Mouse (Mus musculus) MN1 (cell line): ENCODE data around the gene Pdcd6.

Experiments
- DNase-seq: peaks from one replicate; pipeline ENCODE4 v3.0.0-alpha.2; 2016; ENCODE audit warnings: low spot score

The Pdcd6 gene

DNA sequence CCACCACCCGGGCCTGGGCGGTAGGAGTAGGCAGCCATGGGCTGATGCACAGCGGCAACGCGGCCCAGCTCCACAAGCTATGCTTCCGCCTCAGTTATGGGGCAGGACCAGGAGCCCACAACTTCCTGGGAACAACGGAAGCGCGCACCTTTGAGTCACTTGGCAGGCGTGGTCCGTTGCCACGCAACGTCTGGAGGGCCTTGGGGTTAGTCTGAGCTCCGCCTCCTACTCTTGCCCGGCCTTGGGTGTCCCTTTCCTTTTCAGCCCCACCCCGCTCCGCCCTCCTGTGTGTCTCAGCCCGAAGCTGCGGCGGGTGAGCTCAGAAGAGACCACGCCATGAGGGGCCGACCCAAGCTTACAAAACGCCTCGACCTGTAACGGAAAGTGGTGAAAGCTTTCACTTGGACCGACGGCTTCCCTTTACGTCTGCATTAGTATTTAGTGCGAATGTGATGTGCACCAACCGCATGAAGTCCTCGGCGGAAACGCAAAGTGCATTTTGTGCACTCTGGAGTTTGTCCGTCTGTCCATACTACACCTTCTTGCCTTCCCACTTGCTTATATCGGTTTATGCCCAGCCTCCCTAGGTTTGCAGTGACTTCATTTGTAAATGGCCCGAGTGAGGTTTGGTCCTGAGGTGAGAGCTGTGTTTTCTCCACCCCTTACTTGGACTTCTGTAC lies at the start of gene Pdcd6:
Gene Pdcd6, minus strand, starts transcription at position 411 of the 680 bp plus-strand sequence.
- DNase-seq: peak; percentile 95

DNA sequence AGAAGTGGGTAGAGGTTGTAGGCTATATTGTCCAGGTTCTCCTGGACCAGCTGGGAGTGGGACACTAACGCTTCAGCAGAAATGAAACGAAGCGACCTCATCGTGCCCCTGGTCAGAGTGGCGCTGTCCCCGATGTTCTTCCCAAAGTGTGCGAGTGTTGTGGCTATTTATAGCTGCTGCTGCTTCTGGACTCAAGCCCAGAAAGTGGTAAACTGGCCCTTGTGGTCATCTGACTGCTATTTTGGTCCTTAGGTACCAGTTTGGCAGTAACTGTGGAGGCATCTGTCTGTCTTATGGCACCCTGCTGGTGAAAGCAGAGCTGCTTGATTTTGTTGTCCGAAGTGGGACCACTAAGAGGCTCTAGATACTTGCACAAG lies 46.5 kb upstream of the Pdcd6 start, which contains the start of gene Lrrc14b:
Gene Lrrc14b, minus strand, starts transcription at position 147 of the 377 bp plus-strand sequence.
- DNase-seq: peak; percentile 60

GRCm38 (mm10) chr13:74363176-74363858 lies 45.9 kb upstream of the Pdcd6 start:
- DNase-seq: no peak

DNA sequence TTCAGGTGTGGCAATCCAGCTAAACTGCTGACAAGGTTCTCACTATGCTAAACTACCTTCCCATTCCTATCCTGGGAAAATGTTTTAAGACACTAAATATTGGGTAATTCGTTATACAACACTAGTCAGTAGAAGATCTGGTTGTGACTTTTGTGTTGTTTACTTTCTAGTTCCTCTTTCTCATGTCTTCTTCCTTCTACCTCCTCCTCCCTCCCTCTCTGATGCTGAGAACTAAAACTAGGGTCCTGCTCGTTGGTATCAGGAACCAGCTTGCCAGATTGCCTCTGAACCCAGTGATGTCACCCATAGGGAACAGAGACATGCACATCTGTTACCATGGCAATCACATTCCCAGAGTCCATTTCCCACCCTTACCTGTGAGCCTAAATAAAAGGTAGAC lies 44.8 kb upstream of the Pdcd6 start:
- DNase-seq: no peak

DNA sequence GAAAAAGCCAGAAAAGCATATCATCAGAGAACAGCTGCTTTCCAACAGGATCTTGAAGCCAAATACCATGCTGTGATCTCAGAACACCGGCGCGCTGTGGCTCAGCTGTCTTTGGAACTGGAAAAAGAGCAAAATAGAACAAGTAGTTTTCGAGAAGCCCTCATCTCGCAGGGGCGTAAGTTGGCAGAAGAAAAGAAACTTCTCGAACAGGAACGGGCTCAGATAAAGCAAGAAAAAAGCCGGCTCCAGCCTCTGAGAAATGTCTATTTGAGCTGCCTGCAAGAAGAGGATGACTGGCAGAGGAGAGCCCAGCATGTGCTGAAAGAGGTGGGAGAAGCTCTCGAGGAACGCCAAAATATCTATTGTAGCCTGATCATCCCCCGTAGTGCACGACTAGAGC lies 39.1 kb upstream of the Pdcd6 start:
- no peak for DNase-seq

GRCm38 (mm10) chr13:74350435-74350906 lies 33.1 kb upstream of the Pdcd6 start:
- DNase-seq: no peak

DNA sequence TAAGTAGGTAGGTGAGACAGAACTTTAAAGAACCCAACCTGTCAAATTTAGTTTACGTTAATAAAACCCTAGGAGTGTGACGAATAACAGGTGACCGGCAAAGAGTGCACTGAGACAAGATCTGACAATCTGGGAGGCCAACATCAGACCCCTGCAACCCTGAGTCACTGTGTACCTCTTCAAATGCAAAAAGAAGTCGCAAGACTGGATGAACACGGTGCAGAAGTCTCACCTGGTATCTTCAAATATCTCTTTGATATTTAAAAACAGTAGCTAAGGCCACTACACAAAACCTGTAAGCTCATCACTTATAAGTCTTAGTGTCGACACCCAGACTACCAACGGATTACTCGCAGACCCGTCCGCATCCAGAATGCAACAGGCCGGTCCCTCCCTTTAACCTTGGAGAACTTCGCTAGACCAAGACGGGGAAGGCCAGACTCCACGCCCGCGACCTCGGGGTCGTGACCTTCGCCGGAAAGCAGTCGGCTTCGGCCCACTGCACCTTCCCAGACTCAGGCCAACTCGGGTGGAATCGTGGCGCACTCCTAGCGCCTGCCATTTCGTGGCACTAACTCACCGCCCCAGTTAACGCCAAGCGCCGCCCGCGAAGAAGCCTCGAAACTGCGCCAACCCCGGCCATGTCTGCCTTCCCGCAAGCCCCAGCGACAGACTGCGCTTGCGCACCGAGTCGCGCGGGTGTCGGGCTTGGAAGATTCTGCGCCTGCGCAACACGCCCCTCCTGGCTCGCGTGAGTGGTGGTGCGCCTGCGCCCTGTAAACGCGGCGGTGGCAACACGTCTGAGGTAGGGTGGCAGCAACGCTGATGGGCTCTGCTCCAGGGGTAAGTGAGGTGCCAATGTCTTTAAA lies 32.4 kb upstream of the Pdcd6 start, which contains the start of the genes Sdha and Ccdc127:
Gene Sdha, minus strand, starts transcription at position 715 of the 869 bp plus-strand sequence.
Gene Ccdc127, plus strand, starts transcription at position 744 of the 869 bp plus-strand sequence.
- peak; percentile 97 for DNase-seq

- DNase-seq: peak; percentile 68
Observed at GRCm38 (mm10) chr13:74341036-74341435, 23.7 kb upstream of the Pdcd6 start.

- DNase-seq: no peak
Observed at GRCm38 (mm10) chr13:74329321-74329720, 11.9 kb upstream of the Pdcd6 start.

DNA sequence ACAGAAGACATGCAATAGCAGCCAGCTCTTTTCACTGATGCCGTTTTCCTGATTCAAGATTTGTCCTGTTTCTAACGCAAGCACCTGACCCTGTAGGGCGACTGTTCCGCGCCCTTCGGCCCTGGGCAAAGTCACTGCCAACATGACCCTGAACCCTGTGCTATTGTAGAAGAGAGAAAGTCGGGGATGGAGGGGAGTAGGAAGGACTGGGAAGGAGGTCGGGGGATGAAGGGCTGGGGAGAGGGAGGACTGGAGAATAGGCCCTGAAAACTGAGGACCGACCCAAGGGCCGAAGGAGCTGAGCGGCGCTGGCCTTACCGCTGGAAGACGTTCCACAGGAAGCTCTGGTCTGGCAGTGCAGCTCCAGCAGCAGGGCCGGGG lies 601 bp downstream of the Pdcd6 start:
- DNase-seq: peak; percentile 7

GRCm38 (mm10) chr13:74316386-74316785 lies 994 bp downstream of the Pdcd6 start:
- peak; percentile 9 for DNase-seq

DNA sequence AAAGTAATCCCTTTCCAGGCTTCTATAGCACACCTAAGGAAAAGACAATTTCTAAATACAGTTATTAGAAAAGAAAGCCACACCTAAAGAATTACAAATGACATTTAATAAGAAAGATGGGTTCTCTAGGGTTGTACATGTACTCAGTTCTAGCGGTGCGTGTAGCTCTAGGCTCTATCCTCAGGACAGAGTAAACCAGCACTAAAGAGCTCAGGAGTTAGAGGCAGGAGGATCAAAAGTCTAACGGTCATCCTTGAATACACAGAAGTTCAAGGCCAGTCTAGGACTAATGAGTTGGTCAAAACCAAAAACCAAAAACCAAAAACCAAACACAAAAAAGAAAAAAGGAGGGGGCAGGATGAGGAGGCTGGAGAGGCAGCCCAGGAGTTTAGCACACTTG lies 2.8 kb downstream of the Pdcd6 start:
- no peak for DNase-seq

- DNase-seq: no peak
Observed at GRCm38 (mm10) chr13:74305780-74306179, 11.6 kb downstream of the Pdcd6 start.

DNA sequence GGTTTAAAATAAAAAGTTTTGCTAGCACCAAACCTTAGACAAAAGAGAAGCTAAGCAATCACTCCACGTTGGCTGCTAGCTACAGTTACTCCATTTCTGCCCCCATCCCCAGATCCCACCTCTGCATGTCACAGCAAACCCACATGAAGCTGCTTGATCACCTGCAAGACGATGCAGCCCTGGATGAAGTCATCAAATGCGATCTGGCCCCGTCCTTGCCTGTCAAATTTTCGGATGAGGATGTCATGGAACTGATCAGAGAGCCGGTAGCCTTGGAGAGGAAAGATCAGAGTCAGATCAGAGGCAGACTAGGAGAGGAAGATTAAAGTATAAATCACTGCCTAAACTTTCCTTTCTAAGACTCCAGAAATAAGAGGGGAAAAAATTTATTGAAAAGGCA lies 12.0 kb downstream of the Pdcd6 start:
- no peak for DNase-seq

- DNase-seq: no peak
Observed at GRCm38 (mm10) chr13:74302050-74303037, 15.0 kb downstream of the Pdcd6 start.

DNA sequence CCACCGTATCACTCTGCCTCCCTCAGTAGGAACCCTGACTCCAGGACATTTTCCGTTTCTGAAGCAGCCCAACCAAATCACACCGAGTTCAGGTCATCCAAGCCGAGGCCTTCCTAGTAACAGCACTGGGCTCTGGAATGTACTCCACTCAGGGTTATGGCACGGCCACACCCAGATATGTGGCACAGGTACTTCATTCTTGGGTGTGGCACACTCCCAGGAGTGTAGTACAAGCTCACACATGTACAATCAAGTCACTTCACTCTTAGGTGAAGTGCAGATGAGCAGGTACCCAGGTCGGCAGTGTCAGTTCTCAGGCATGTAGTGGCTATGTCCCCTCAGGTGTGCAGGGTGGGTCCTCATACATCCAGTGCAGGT lies 15.8 kb downstream of the Pdcd6 start:
- no peak for DNase-seq

DNA sequence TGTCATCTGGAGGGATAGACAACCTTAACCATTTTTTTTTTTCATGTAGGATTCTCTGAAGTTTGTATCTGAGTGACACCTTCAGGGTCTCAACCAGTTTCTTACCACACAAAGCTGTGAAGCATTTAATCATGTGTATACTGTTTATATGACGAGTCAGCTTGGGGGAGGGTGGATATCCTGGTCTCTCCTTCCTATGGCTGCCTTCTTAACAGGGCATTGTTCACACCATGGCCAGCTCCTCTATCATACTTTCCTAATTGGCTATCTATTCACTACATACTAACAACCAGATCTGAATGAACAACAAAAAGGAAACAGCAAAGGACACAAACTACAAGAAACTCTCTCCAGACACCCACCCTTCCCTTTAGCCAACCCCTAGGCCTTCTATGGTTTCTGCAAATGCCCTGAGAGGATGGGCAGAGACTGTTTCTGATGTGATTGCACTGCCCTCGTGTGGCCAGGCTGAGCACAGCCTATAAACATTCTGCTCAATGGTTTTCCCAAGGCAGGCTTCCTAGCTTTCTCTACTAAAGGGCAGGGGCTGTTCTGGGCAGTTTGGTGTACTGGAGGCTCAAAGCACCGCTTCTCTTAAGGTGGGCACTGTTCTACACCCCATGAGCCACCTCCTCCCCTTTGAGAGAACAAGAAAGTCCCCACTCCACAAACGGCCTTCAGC lies 16.3 kb downstream of the Pdcd6 start:
- peak; percentile 60 for DNase-seq

DNA sequence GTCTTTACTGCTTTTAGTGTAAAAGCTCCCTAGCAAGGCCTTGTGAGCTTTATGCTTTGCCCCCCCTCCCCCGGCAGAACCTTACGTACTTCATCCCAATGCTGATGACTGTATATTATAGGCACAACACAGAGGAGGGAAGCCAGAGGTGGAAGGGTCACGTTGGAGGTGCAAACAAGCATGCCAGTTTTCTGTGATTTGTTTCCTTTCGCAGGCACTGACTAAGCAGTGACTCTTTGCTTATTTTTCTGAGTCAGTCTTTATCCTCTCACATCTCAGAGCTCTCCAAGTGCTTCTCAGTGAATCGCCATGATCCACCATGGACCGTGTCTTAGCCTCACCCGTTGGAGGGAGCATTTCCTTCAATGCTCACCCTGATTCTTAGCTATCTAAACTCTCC lies 21.0 kb downstream of the Pdcd6 start:
- no peak for DNase-seq

DNA sequence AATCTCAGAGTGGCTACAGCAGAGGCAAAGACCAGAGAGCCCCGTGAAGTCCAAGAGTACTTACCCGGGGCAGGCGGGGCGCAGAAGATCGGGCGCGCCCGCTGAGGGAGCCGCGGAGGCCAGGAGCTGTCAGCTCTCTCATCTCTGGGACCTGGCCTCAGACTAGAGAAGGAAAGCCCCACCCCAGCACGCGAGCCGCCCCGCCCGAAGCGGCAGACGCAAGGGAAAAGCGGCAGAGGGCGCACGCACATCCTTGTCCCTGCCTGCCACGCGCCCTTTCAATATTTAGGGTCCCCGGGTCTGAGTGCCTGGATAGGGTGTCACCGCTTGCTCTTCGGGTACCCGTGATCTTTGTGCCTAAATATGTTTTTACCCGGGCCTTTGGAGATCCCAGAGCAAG lies 25.2 kb downstream of the Pdcd6 start, which contains the start of gene Ahrr:
Gene Ahrr, minus strand, starts transcription at position 165 of the 400 bp plus-strand sequence.
- DNase-seq: peak; percentile 21

DNA sequence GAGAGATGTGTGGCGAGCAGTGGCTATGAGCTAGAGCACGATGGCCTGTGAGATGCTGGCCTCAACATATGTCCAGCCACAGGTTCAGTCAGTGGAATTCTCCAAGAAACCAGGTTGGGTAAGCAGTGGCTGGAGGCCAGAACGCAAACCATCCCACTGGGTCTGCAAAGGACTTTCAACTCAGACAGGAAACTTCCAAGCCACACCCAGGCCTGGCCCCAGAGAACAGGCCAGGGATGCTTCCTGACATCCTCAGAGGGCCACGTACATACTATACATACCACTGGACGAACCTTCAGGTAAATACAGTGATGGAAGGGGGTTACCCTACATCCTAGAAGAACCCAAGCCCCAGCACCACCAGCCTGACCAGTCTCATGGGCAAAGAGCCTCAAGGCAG lies 27.7 kb downstream of the Pdcd6 start:
- DNase-seq: no peak

DNA sequence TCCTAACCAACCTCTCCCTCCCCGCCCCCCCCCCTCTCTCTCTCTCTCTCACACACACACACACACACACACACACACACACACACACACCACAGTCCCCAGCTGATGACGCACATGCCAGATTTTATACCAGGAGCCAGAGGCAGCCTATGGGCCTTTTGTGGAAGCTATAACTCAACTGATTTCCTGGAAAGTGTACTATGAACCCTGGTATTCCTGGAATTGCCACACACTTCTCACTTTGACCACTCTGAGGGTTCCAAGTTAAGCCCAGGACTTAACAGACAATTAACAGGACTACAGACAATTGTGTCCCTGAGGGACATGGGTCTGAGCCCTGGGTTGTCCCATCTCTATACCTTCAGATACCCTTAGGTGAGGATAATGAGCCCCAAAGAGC lies 35.1 kb downstream of the Pdcd6 start:
- DNase-seq: no peak
